In genomic region chr8:47718641-47719040, GRCm38 (mm10) we compare ENCODE assay signal across 12 mouse cellular contexts. TPM values are rescaled to one million over a fixed set of nuclear protein-coding genes. Genes with fewer than 3 reads are reported as not detected.
DNase-seq lines count a peak whose midpoint lies in the region; ATAC-seq and TF ChIP-seq lines count a peak whose summit lies in the region.
"Had no signal": no experiment of that assay in that cellular context is flagged by ENCODE, and none has a peak within 500 bp of the region (broad histone marks: within the 10 kb centered on the region; RNA-seq: fewer than 3 reads in every experiment).

No protein-coding gene starts in this region.

- H3K4me1 ChIP-seq in forebrain, embryonic 14.5 days (ENCODE audit: control insufficient read depth, insufficient read depth, low read length) = no peaks in the 10 kb centered on the region
- H3K4me1 ChIP-seq in forebrain, embryonic 13.5 days = peaks cover 4% of the 10 kb centered on the region
- H3K4me1 ChIP-seq in intestine, embryonic 14.5 days (replicated peaks; ENCODE audit: control insufficient read depth, insufficient read depth, low read length) = peaks cover 2% of the 10 kb centered on the region; the same call in 1 of the 2 replicates
- H3K4me1 ChIP-seq in intestine, embryonic 15.5 days (replicated peaks) = no peaks in the 10 kb centered on the region; the same call in 1 of the 2 replicates
- peaks cover 4% of the 10 kb centered on the region; the same call in 1 of the 2 replicates for H3K4me1 ChIP-seq in neural tube, embryonic 15.5 days
- H3K4me1 ChIP-seq in liver, postnatal 0 days (ENCODE audit: insufficient read depth) = peaks cover 9% of the 10 kb centered on the region

- H3K36me3 ChIP-seq in forebrain, embryonic 14.5 days (ENCODE audit: control insufficient read depth, insufficient read depth, low read length) = no peaks in the 10 kb centered on the region
- H3K36me3 ChIP-seq in forebrain, embryonic 13.5 days (ENCODE audit: poor library complexity, severe bottlenecking) = no peaks in the 10 kb centered on the region
- no peaks in the 10 kb centered on the region for H3K36me3 ChIP-seq in intestine, embryonic 14.5 days (ENCODE audit: control insufficient read depth, insufficient read depth, low read length)
- H3K36me3 ChIP-seq in intestine, embryonic 15.5 days = no peaks in the 10 kb centered on the region
- H3K36me3 ChIP-seq in neural tube, embryonic 15.5 days = no peaks in the 10 kb centered on the region
- no peaks in the 10 kb centered on the region for H3K36me3 ChIP-seq in liver, postnatal 0 days (replicated peaks; ENCODE audit: insufficient read depth, low read length)

- TF ChIP-seq CTCF in liver, postnatal 0 days (IDR thresholded peaks at IDR 0.05; ENCODE audit: low read depth) = peak; percentile 18; the same call in 1 of the 2 replicates

- H3K27ac ChIP-seq in forebrain, embryonic 14.5 days (ENCODE audit: low read depth, low read length) = no peak overlapping the region
- H3K27ac ChIP-seq in forebrain, embryonic 13.5 days = no peak overlapping the region
- H3K27ac ChIP-seq in intestine, embryonic 14.5 days (ENCODE audit: low read depth) = no peak overlapping the region
- H3K27ac ChIP-seq in intestine, embryonic 15.5 days = no peak overlapping the region
- H3K27ac ChIP-seq in neural tube, embryonic 15.5 days (replicated peaks) = no peak overlapping the region
- H3K27ac ChIP-seq in liver, postnatal 0 days (ENCODE audit: low read depth) = no peak overlapping the region

- no peak overlapping the region for H3K9ac ChIP-seq in forebrain, embryonic 14.5 days (ENCODE audit: low read length)
- H3K9ac ChIP-seq in forebrain, embryonic 13.5 days = no peak overlapping the region
- no peak overlapping the region for H3K9ac ChIP-seq in intestine, embryonic 14.5 days (ENCODE audit: low read length)
- no peak overlapping the region for H3K9ac ChIP-seq in intestine, embryonic 15.5 days
- H3K9ac ChIP-seq in neural tube, embryonic 15.5 days (replicated peaks) = no peak overlapping the region
- H3K9ac ChIP-seq in liver, postnatal 0 days (replicated peaks) = no peak overlapping the region

- H3K4me3 ChIP-seq in forebrain, embryonic 14.5 days (ENCODE audit: low read depth, low read length) = no peak overlapping the region
- H3K4me3 ChIP-seq in forebrain, embryonic 13.5 days = no peak overlapping the region
- no peak overlapping the region for H3K4me3 ChIP-seq in intestine, embryonic 14.5 days (ENCODE audit: low read depth, low read length)
- H3K4me3 ChIP-seq in intestine, embryonic 15.5 days (replicated peaks) = no peak overlapping the region
- no peak overlapping the region for H3K4me3 ChIP-seq in neural tube, embryonic 15.5 days (replicated peaks)
- H3K4me3 ChIP-seq in liver, postnatal 0 days (ENCODE audit: low read depth, low read length) = no peak overlapping the region

- H3K4me2 ChIP-seq in forebrain, embryonic 14.5 days (ENCODE audit: low read length) = no peak overlapping the region
- H3K4me2 ChIP-seq in forebrain, embryonic 13.5 days = no peak overlapping the region
- H3K4me2 ChIP-seq in intestine, embryonic 14.5 days (ENCODE audit: low read length) = no peak overlapping the region
- H3K4me2 ChIP-seq in intestine, embryonic 15.5 days (replicated peaks) = no peak overlapping the region
- H3K4me2 ChIP-seq in neural tube, embryonic 15.5 days = peak overlapping the region; percentile 23
- no peak overlapping the region for H3K4me2 ChIP-seq in liver, postnatal 0 days (ENCODE audit: low read depth, low read length)

- no peak for ATAC-seq in forebrain, embryonic 14.5 days
- ATAC-seq in forebrain, embryonic 13.5 days = no peak
- ATAC-seq in intestine, embryonic 14.5 days (replicated peaks; ENCODE audit: low FRiP score, low TSS enrichment, low read depth) = no peak
- no peak for ATAC-seq in intestine, embryonic 15.5 days
- ATAC-seq in neural tube, embryonic 15.5 days (ENCODE audit: low FRiP score) = no peak
- no peak for ATAC-seq in liver, postnatal 0 days

- 35% methylated on average over 11 of the region's 11 CpGs for WGBS in forebrain, embryonic 14.5 days
- WGBS in forebrain, embryonic 13.5 days = 43% methylated on average over 11 of the region's 11 CpGs
- WGBS in intestine, embryonic 14.5 days = 25% methylated on average over 11 of the region's 11 CpGs
- 25% methylated on average over 11 of the region's 11 CpGs for WGBS in intestine, embryonic 15.5 days
- 17% methylated on average over 11 of the region's 11 CpGs for WGBS in neural tube, embryonic 15.5 days
- 20% methylated on average over 11 of the region's 11 CpGs for WGBS in liver, postnatal 0 days (ENCODE audit: insufficient replicate concordance)

- DNase-seq in forebrain, embryonic 14.5 days (ENCODE audit: low spot score) = peak; percentile 13
- DNase-seq in intestine, embryonic 14.5 days (ENCODE audit: low spot score) = peak; percentile 54
- DNase-seq in neural tube, embryonic 10.5 days (ENCODE audit: extremely low spot score, low spot score) = no peak
- no peak for DNase-seq in liver, postnatal 0 days
- DNase-seq in thymus, postnatal 25 days = no peak
- DNase-seq: adrenal gland, postnatal 36 days; B cell, adult 2 months; cerebellum, adult 18-20 months; thymus, postnatal 14 days had no signal

- no peaks in the 10 kb centered on the region for H3K27me3 ChIP-seq in forebrain, embryonic 14.5 days (replicated peaks; ENCODE audit: control insufficient read depth, insufficient read depth, low read length)
- no peaks in the 10 kb centered on the region for H3K27me3 ChIP-seq in forebrain, embryonic 13.5 days
- H3K27me3 ChIP-seq in intestine, embryonic 14.5 days (replicated peaks; ENCODE audit: control insufficient read depth, insufficient read depth, low read length) = no peaks in the 10 kb centered on the region
- no peaks in the 10 kb centered on the region for H3K27me3 ChIP-seq in intestine, embryonic 15.5 days (replicated peaks)
- no peaks in the 10 kb centered on the region for H3K27me3 ChIP-seq in neural tube, embryonic 15.5 days (replicated peaks)
- no peaks in the 10 kb centered on the region for H3K27me3 ChIP-seq in liver, postnatal 0 days (ENCODE audit: insufficient read depth, low read length)

- no peaks in the 10 kb centered on the region for H3K9me3 ChIP-seq in forebrain, embryonic 14.5 days (replicated peaks; ENCODE audit: control insufficient read depth, low read length)
- H3K9me3 ChIP-seq in forebrain, embryonic 13.5 days (replicated peaks) = no peaks in the 10 kb centered on the region
- no peaks in the 10 kb centered on the region for H3K9me3 ChIP-seq in intestine, embryonic 14.5 days (ENCODE audit: control insufficient read depth, low read length)
- H3K9me3 ChIP-seq in intestine, embryonic 15.5 days = no peaks in the 10 kb centered on the region
- H3K9me3 ChIP-seq in neural tube, embryonic 15.5 days (replicated peaks) = no peaks in the 10 kb centered on the region
- H3K9me3 ChIP-seq in liver, postnatal 0 days (ENCODE audit: low read length) = no peaks in the 10 kb centered on the region

- no peak for TF ChIP-seq EP300 in liver, postnatal 0 days (IDR thresholded peaks at IDR 0.05; ENCODE audit: low read depth)

RNA-seq across cellular contexts. Expression of gene Cdkn2aip, which starts 4.9 kb away (rescaled TPM):
- polyA plus RNA-seq in forebrain, embryonic 14.5 days (2014; fragmentation: Nextera tagmentation; extraction: Ambion mirVana) = 45.4 and 49.3 TPM in 2 replicates
- polyA plus RNA-seq in forebrain, embryonic 13.5 days (2015; fragmentation: Nextera tagmentation; extraction: Ambion mirVana) = 47.3 and 47.9 TPM in 2 replicates
- 22.8 and 23.8 TPM in 2 replicates for polyA plus RNA-seq in intestine, embryonic 14.5 days (2014; fragmentation: Nextera tagmentation; extraction: Ambion mirVana)
- polyA plus RNA-seq in intestine, embryonic 15.5 days (2015; fragmentation: Nextera tagmentation; extraction: Ambion mirVana) = 21.7 and 24.1 TPM in 2 replicates
- 26.9 and 27.4 TPM in 2 replicates for polyA plus RNA-seq in neural tube, embryonic 15.5 days (2015; fragmentation: Nextera tagmentation; extraction: Ambion mirVana)
- polyA plus RNA-seq in liver, postnatal 0 days (2015; fragmentation: Nextera tagmentation; extraction: Ambion mirVana) = 12.8 and 13.7 TPM in 2 replicates

RNA-seq across cellular contexts. Expression of gene Ing2, which starts 43.3 kb away (rescaled TPM):
- polyA plus RNA-seq in forebrain, embryonic 14.5 days (2014; fragmentation: Nextera tagmentation; extraction: Ambion mirVana) = 5.8 and 10.1 TPM in 2 replicates
- polyA plus RNA-seq in forebrain, embryonic 13.5 days (2015; fragmentation: Nextera tagmentation; extraction: Ambion mirVana) = 6.5 and 7.5 TPM in 2 replicates
- polyA plus RNA-seq in intestine, embryonic 14.5 days (2014; fragmentation: Nextera tagmentation; extraction: Ambion mirVana) = 11.5 and 14.3 TPM in 2 replicates
- 12.1 and 15.8 TPM in 2 replicates for polyA plus RNA-seq in intestine, embryonic 15.5 days (2015; fragmentation: Nextera tagmentation; extraction: Ambion mirVana)
- polyA plus RNA-seq in neural tube, embryonic 15.5 days (2015; fragmentation: Nextera tagmentation; extraction: Ambion mirVana) = 5.8 and 7.4 TPM in 2 replicates
- polyA plus RNA-seq in liver, postnatal 0 days (2015; fragmentation: Nextera tagmentation; extraction: Ambion mirVana) = 10.3 and 12.6 TPM in 2 replicates

Comparison
In these comparisons a context has a peak if more than half of its experiments do, and no peak if none do; other contexts are left out.
1. DNase-seq: peak in forebrain, embryonic 14.5 days (single experiment) and intestine, embryonic 14.5 days (single experiment); none in neural tube, embryonic 10.5 days (single experiment), liver, postnatal 0 days (single experiment) and thymus, postnatal 25 days (single experiment).